ENCODE assay signal across 9 mouse cellular contexts in the genomic region with DNA sequence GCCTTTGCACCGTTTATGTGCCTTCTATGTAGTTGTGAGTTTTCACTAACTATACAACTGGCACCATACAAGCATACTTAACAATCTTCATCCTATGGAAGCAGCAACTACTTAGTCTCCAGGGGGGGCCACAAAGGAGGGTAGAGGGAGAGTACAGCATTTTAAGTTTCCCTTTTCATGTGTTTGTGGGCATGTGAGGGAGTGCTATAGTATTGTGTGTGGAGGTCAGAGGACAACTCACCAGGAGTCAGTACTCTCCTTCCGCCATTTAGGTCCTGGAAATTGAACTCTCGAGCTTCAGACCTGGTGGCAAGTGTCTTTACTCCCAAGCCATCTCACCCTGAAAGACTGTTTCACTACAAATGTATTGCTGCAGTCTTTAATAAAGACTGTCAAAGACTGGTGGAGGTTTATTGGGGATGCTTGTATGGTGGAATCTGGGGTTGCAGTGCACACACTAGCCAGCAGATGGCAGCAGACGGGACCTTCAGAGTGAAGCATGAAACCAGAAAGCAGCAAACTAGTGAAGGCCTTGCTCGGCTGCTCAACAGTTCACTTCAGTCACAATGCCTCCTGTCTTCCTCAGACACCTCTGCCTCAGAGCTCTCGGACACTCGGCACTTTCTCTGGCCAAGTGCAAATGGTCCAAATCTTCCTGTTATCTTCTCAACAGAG. TPM values are rescaled to one million over a fixed set of nuclear protein-coding genes. Genes with fewer than 3 reads are reported as not detected.
DNase-seq lines count a peak whose midpoint lies in the region; ATAC-seq and TF ChIP-seq lines count a peak whose summit lies in the region.
"Had no signal": no experiment of that assay in that cellular context is flagged by ENCODE, and none has a peak within 500 bp of the region (broad histone marks: within the 10 kb centered on the region; RNA-seq: fewer than 3 reads in every experiment).

No protein-coding gene starts in this region.

- H3K27ac ChIP-seq in midbrain, embryonic 11.5 days (ENCODE audit: low read depth, low read length), result no peak overlapping the region
- no peak overlapping the region for H3K27ac ChIP-seq in midbrain, embryonic 16.5 days (ENCODE audit: low read length)
- H3K27ac ChIP-seq in neural tube, embryonic 11.5 days (ENCODE audit: low read depth, low read length), result no peak overlapping the region
- no peak overlapping the region for H3K27ac ChIP-seq in thymus, adult 2 months (ENCODE audit: control insufficient read depth, insufficient read depth, low read length)
- H3K27ac ChIP-seq: stomach, embryonic 15.5 days had no signal

- no peak overlapping the region for H3K4me3 ChIP-seq in midbrain, embryonic 11.5 days (ENCODE audit: low read depth, low read length)
- no peak overlapping the region for H3K4me3 ChIP-seq in midbrain, embryonic 16.5 days (ENCODE audit: low read depth, low read length)
- H3K4me3 ChIP-seq in neural tube, embryonic 11.5 days (ENCODE audit: low read depth, low read length), result no peak overlapping the region
- no peak overlapping the region for H3K4me3 ChIP-seq in thymus, adult 2 months (ENCODE audit: control insufficient read depth, insufficient read depth, low read length)
- H3K4me3 ChIP-seq: stomach, embryonic 15.5 days had no signal

- H3K27me3 ChIP-seq in midbrain, embryonic 11.5 days (ENCODE audit: control insufficient read depth, insufficient read depth, low read length), result no peaks in the 10 kb centered on the region
- H3K27me3 ChIP-seq in midbrain, embryonic 16.5 days (ENCODE audit: control insufficient read depth, insufficient read depth, low read depth, low read length), result no peaks in the 10 kb centered on the region
- H3K27me3 ChIP-seq in neural tube, embryonic 11.5 days (ENCODE audit: control insufficient read depth, insufficient read depth, low read length), result no peaks in the 10 kb centered on the region
- no peaks in the 10 kb centered on the region for H3K27me3 ChIP-seq in thymus, adult 2 months (ENCODE audit: control insufficient read depth, insufficient read depth, low read length)
- H3K27me3 ChIP-seq: stomach, embryonic 15.5 days had no signal

- H3K9me3 ChIP-seq in midbrain, embryonic 11.5 days (ENCODE audit: control insufficient read depth, low read length), result no peaks in the 10 kb centered on the region
- no peaks in the 10 kb centered on the region for H3K9me3 ChIP-seq in midbrain, embryonic 16.5 days (replicated peaks; ENCODE audit: control insufficient read depth, low read length, poor library complexity, severe bottlenecking)
- H3K9me3 ChIP-seq in neural tube, embryonic 11.5 days (ENCODE audit: control insufficient read depth, low read length), result no peaks in the 10 kb centered on the region
- H3K9me3 ChIP-seq: stomach, embryonic 15.5 days had no signal

- peak; percentile 77; the same call in 1 of the 2 replicates for TF ChIP-seq CTCF in thymus, adult 2 months (IDR thresholded peaks at IDR 0.05; ENCODE audit: borderline replicate concordance, control insufficient read depth, extremely low read depth, insufficient read depth, low read length, poor library complexity)

- H3K9ac ChIP-seq in midbrain, embryonic 11.5 days (ENCODE audit: low read length), result no peak overlapping the region
- no peak overlapping the region for H3K9ac ChIP-seq in midbrain, embryonic 16.5 days (ENCODE audit: low read depth, low read length)
- H3K9ac ChIP-seq in neural tube, embryonic 11.5 days (ENCODE audit: low read length), result no peak overlapping the region
- H3K9ac ChIP-seq: stomach, embryonic 15.5 days had no signal

- intact Hi-C loops in left cerebral cortex, postnatal 4 days (cut with DNase I), result no loop called here

- no peak for ATAC-seq in midbrain, embryonic 11.5 days (ENCODE audit: low FRiP score)
- no peak for ATAC-seq in midbrain, embryonic 16.5 days
- no peak for ATAC-seq in neural tube, embryonic 11.5 days (ENCODE audit: insufficient read depth, low FRiP score, low TSS enrichment)

- no peaks in the 10 kb centered on the region for H3K36me3 ChIP-seq in midbrain, embryonic 11.5 days (ENCODE audit: control insufficient read depth, insufficient read depth, low read length)
- H3K36me3 ChIP-seq in midbrain, embryonic 16.5 days (ENCODE audit: control insufficient read depth, insufficient read depth, low read length), result no peaks in the 10 kb centered on the region; the same call in 1 of the 2 replicates
- H3K36me3 ChIP-seq in neural tube, embryonic 11.5 days (ENCODE audit: control insufficient read depth, insufficient read depth, low read length), result no peaks in the 10 kb centered on the region
- no peaks in the 10 kb centered on the region for H3K36me3 ChIP-seq in thymus, adult 2 months (ENCODE audit: control insufficient read depth, insufficient read depth, low read length)
- H3K36me3 ChIP-seq: stomach, embryonic 15.5 days had no signal

- H3K4me2 ChIP-seq in midbrain, embryonic 11.5 days, result no peak overlapping the region
- H3K4me2 ChIP-seq in midbrain, embryonic 16.5 days (ENCODE audit: low read length), result no peak overlapping the region
- no peak overlapping the region for H3K4me2 ChIP-seq in neural tube, embryonic 11.5 days (ENCODE audit: low read depth)
- H3K4me2 ChIP-seq: stomach, embryonic 15.5 days had no signal

- DNase-seq in midbrain, embryonic 11.5 days (ENCODE audit: low spot score, missing footprints), result peak; percentile 99
- DNase-seq in brain, adult 2 months (ENCODE audit: low read depth, low spot score), result peak; percentile 89
- DNase-seq in fibroblast of lung, adult 2 months (ENCODE audit: low read depth), result peak; percentile 36
- DNase-seq in induced T-regulatory cell, adult 2 months (ENCODE audit: low read depth), result peak; percentile 85
- DNase-seq in left cerebral cortex, postnatal 4 days, result peak; percentile 66
- peak; percentile 82 for DNase-seq in neural tube, embryonic 11.5 days (ENCODE audit: low spot score)
- peak; percentile 63 for DNase-seq in thymus, adult 2 months

- WGBS in midbrain, embryonic 11.5 days, result 27% methylated on average over 7 of the region's 7 CpGs
- WGBS in midbrain, embryonic 16.5 days, result 26% methylated on average over 7 of the region's 7 CpGs
- WGBS in neural tube, embryonic 11.5 days, result 27% methylated on average over 7 of the region's 7 CpGs
- WGBS in thymus, adult 2 months, result 36% methylated on average over 7 of the region's 7 CpGs

- no peaks in the 10 kb centered on the region for H3K4me1 ChIP-seq in midbrain, embryonic 11.5 days (ENCODE audit: control insufficient read depth, insufficient read depth, low read length)
- no peaks in the 10 kb centered on the region for H3K4me1 ChIP-seq in midbrain, embryonic 16.5 days (ENCODE audit: control insufficient read depth, insufficient read depth, low read length)
- H3K4me1 ChIP-seq in neural tube, embryonic 11.5 days (ENCODE audit: control insufficient read depth, insufficient read depth, low read length), result no peaks in the 10 kb centered on the region
- no peaks in the 10 kb centered on the region for H3K4me1 ChIP-seq in thymus, adult 2 months (replicated peaks; ENCODE audit: control insufficient read depth, insufficient read depth, low read length)
- H3K4me1 ChIP-seq: stomach, embryonic 15.5 days had no signal

- no peak for TF ChIP-seq POLR2A in thymus, adult 2 months (IDR thresholded peaks at IDR 0.05; ENCODE audit: control insufficient read depth, extremely low read depth, insufficient read depth, low read length, poor library complexity)

RNA-seq across cellular contexts. Expression of a gene that starts 10.6 kb away (rescaled TPM):
- polyA plus RNA-seq in midbrain, embryonic 11.5 days (2014; fragmentation: Nextera tagmentation; extraction: Ambion mirVana), result 166 and 185 TPM in 2 replicates
- 139 and 150 TPM in 2 replicates for polyA plus RNA-seq in midbrain, embryonic 16.5 days (2015; fragmentation: Nextera tagmentation; extraction: Ambion mirVana)
- total RNA-seq in left cerebral cortex, postnatal 4 days (2021), result 10 to 100 TPM; 54.3 to 60.2 TPM
- 168 and 187 TPM in 2 replicates for polyA plus RNA-seq in neural tube, embryonic 11.5 days (2014; fragmentation: Nextera tagmentation; extraction: Ambion mirVana)
- 68.0 and 92.4 TPM in 2 replicates for polyA plus RNA-seq in thymus, adult 2 months (2012; rRNA removed)

RNA-seq across cellular contexts. Expression of a gene that starts 12.9 kb away (rescaled TPM):
- polyA plus RNA-seq in midbrain, embryonic 11.5 days (2014; fragmentation: Nextera tagmentation; extraction: Ambion mirVana), result 5.0 and 5.6 TPM in 2 replicates
- 18.0 and 21.1 TPM in 2 replicates for polyA plus RNA-seq in midbrain, embryonic 16.5 days (2015; fragmentation: Nextera tagmentation; extraction: Ambion mirVana)
- 10 to 100 TPM; 29.6 to 30.8 TPM for total RNA-seq in left cerebral cortex, postnatal 4 days (2021)
- 9.8 TPM in 2 replicates for polyA plus RNA-seq in neural tube, embryonic 11.5 days (2014; fragmentation: Nextera tagmentation; extraction: Ambion mirVana)
- 16.3 and 19.2 TPM in 2 replicates for polyA plus RNA-seq in thymus, adult 2 months (2012; rRNA removed)

Comparison
In these comparisons a context has a peak if more than half of its experiments do, and no peak if none do; other contexts are left out.
1. DNase-seq: peak in every context shown above with its lines; median percentile 99 in midbrain, embryonic 11.5 days; 89 in brain, adult 2 months; 85 in induced T-regulatory cell, adult 2 months; 82 in neural tube, embryonic 11.5 days; 66 in left cerebral cortex, postnatal 4 days; 63 in thymus, adult 2 months; 36 in fibroblast of lung, adult 2 months.